Mouse (Mus musculus) heart, postnatal 0 days (tissue): ENCODE results near the gene Rbfox2.

Experiments used
- CTCF ChIP-seq: IDR thresholded peaks from 2 replicates; pipeline ENCODE4 v1.5.1; 2016; ENCODE audit warnings: antibody characterized with exemption, control low read depth, low read depth
- EP300 ChIP-seq: IDR thresholded peaks from 2 replicates; pipeline ENCODE4 v1.6.1; 2016; ENCODE audit warnings: antibody characterized with exemption, low read depth

GRCm38 (mm10) chr15:77071501-77071900 lies 235.3 kb downstream of the Rbfox2 start:
- TF ChIP-seq CTCF (peak; percentile 44), EP300 (no peak)
